Mouse (Mus musculus) testis, adult 2 months (tissue): ENCODE data around the gene Mfsd6l. TPM values are rescaled to one million over a fixed set of nuclear protein-coding genes. Genes with fewer than 3 reads are reported as not detected.

Source experiments
- H3K27ac ChIP-seq: fragments of 200-500 bp; 2 replicates; pipeline ENCODE4 v1.5.1; 2012; ENCODE audit warnings: low read depth, low read length; ENCODE audit not compliant: control insufficient read depth, insufficient read depth
- H3K27me3 ChIP-seq: fragments of 200-500 bp; 2 replicates; pipeline ENCODE4 v1.6.1; 2012; ENCODE audit warnings: mild to moderate bottlenecking, low read length, moderate library complexity; ENCODE audit not compliant: control insufficient read depth, insufficient read depth
- H3K36me3 ChIP-seq: fragments of 200-500 bp; 2 replicates; pipeline ENCODE4 v1.6.1; 2012; ENCODE audit warnings: mild to moderate bottlenecking, low read length; ENCODE audit not compliant: control insufficient read depth, insufficient read depth
- H3K4me1 ChIP-seq: fragments of 200-500 bp; 2 replicates; pipeline ENCODE4 v1.6.1; 2012; ENCODE audit warnings: low read length; ENCODE audit not compliant: control insufficient read depth, insufficient read depth
- H3K4me3 ChIP-seq: fragments of 200-500 bp; 2 replicates; pipeline ENCODE4 v1.5.1; 2012; ENCODE audit warnings: low read depth, mild to moderate bottlenecking, low read length, moderate library complexity, mixed read lengths; ENCODE audit not compliant: control insufficient read depth
- CTCF ChIP-seq: fragments of 200-500 bp; IDR thresholded peaks from 2 replicates; pipeline ENCODE4 v1.5.1; 2012; ENCODE audit warnings: low read depth, mild to moderate bottlenecking, inconsistent platforms, low read length, moderate library complexity; ENCODE audit not compliant: control insufficient read depth, insufficient read depth, insufficient replicate concordance
- POLR2A ChIP-seq: fragments of 200-500 bp; IDR thresholded peaks from 2 replicates; pipeline ENCODE4 v1.6.1; 2012; ENCODE audit warnings: low read depth, mild to moderate bottlenecking, inconsistent platforms, low read length, moderate library complexity; ENCODE audit not compliant: control insufficient read depth
- polyA plus RNA-seq: library from polyadenylated mRNA; depleted of rRNA; stranded (reverse); fragments of >200 nt; gene quantifications from 2 replicates; pipeline ENCODE4 v1.2.3, GENCODE M21; 2012

Gene Mfsd6l
- polyA plus RNA-seq, 1 experiment = 7.9 TPM

DNA sequence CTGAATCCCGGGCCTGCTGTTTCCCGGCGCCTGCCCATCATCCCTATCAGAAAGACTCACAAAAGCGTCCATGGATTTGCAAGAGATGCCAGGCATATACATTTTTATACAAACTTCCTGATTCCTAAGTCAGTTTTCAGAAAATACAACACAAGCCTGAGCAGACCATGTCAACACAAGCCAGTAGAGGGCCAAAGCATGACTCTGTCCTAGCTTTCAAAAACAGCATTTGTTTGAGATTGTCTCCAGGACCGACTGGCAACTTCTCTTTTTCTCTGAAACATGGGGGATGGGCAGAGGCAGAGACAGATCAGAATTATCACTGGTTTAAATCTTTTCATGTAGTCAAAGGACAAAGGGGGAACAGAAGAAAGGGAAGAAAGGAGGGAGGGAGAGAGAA is 34.6 kb upstream of the Mfsd6l start:
- no peak overlapping the region for H3K4me3 ChIP-seq
- H3K36me3 ChIP-seq = no peaks in the 10 kb centered on the region
- no peaks in the 10 kb centered on the region for H3K4me1 ChIP-seq
- no peaks in the 10 kb centered on the region for H3K27me3 ChIP-seq
- H3K27ac ChIP-seq = no peak overlapping the region
- TF ChIP-seq POLR2A (no peak), CTCF (no peak)

- TF ChIP-seq CTCF = no peak
- TF ChIP-seq POLR2A = no peak
- Histone ChIP-seq H3K36me3 (no peaks in the 10 kb centered on the region), H3K4me3 (no peak overlapping the region), H3K27me3 (no peaks in the 10 kb centered on the region), H3K4me1 (no peaks in the 10 kb centered on the region), H3K27ac (no peak overlapping the region)
Measured at GRCm38 (mm10) chr11:68526441-68526840, 29.5 kb upstream of the Mfsd6l start.

- TF ChIP-seq POLR2A (no peak), CTCF (peak; percentile 27; the same call in 1 of the 2 replicates)
- peaks cover 6% of the 10 kb centered on the region for H3K4me1 ChIP-seq
- H3K36me3 ChIP-seq = no peaks in the 10 kb centered on the region
- no peak overlapping the region for H3K4me3 ChIP-seq
- H3K27me3 ChIP-seq = no peaks in the 10 kb centered on the region
- H3K27ac ChIP-seq = no peak overlapping the region
Measured at GRCm38 (mm10) chr11:68531066-68531806, 24.8 kb upstream of the Mfsd6l start.

DNA sequence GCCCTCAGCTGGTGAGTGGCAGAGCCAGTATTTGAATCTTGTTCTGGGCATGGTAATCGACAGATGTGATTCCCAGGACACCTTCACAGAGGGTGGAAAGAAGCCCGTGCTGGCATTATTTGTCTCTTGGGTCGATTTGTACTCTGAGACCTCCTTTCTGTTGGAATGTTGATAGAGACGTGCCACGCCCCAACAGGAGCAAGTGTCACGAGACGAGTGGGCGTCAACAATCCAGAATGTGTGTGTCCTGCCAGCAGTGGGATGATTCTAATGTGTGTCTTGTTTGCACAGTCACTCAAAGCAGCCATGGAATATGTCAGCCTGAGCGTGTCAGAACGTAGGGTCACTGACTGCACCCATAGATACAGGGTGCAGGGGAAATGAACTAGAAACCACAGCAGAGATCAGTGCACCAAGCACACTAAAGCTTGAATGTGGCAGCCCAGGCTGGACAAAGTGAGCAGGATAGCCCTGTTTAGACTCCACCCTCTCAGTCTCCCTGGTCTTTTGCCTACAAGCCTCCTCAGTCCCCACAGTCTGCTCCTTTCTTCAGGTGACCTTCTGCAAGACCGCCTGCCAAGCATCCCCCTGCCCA is 23.9 kb upstream of the Mfsd6l start:
- no peak overlapping the region for H3K27ac ChIP-seq
- no peak overlapping the region for H3K4me3 ChIP-seq
- H3K4me1 ChIP-seq = peaks cover 6% of the 10 kb centered on the region
- no peaks in the 10 kb centered on the region for H3K27me3 ChIP-seq
- H3K36me3 ChIP-seq = no peaks in the 10 kb centered on the region
- TF ChIP-seq CTCF = no peak

- Histone ChIP-seq H3K36me3 (no peaks in the 10 kb centered on the region), H3K27ac (no peak overlapping the region), H3K27me3 (no peaks in the 10 kb centered on the region), H3K4me3 (no peak overlapping the region), H3K4me1 (peaks cover 6% of the 10 kb centered on the region)
- TF ChIP-seq CTCF = no peak
- TF ChIP-seq POLR2A = no peak
Measured at GRCm38 (mm10) chr11:68532773-68533172, 23.2 kb upstream of the Mfsd6l start.

DNA sequence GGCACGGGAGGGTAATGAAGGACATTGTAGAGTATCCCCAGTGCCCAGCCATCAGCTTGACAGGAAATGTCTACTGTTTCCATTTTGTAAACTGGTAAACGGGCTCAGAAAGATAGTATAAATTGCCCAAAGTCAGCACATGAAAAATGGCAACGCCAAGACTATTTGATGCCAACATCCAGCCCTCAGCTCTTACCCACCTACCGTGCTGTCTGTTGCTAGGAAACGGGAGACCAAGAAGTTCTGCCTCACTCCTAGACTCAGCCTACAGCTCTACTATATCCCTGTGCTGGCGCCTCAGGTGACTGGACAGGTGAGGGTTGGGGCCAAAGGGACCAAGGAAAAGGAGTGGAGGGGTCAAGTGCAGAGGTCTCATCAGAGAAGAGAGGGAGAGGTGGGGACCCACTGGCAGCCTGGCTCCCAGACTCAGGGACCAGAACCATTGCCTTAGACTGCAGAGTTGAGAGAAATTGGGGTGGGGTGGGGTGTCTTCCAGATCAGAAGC is 22.0 kb upstream of the Mfsd6l start:
- TF ChIP-seq CTCF (no peak), POLR2A (no peak)
- no peak overlapping the region for H3K4me3 ChIP-seq
- peaks cover 6% of the 10 kb centered on the region for H3K4me1 ChIP-seq
- H3K36me3 ChIP-seq = no peaks in the 10 kb centered on the region
- H3K27ac ChIP-seq = no peak overlapping the region
- no peaks in the 10 kb centered on the region for H3K27me3 ChIP-seq

DNA sequence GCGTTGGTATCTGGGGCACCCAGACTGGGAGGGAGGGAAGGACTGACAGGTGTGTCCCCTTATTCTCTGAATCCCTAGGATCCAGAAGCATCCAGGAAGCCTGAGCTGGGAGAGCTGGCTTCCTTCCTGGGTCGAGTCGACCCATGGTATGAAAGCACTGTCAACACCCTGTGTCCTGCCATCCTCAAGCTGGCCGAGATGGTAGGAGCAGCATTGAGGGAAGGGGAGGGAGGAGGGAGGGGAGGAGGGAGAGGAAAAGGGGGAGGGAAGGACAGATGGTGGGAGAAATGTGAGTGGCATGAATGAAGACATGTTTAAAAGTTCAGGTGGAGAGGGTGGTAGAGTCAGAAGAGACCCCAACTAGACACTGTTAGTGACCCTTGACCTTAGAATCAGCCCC is 20.0 kb upstream of the Mfsd6l start:
- Histone ChIP-seq H3K27me3 (no peaks in the 10 kb centered on the region), H3K4me1 (peaks cover 6% of the 10 kb centered on the region), H3K27ac (no peak overlapping the region), H3K4me3 (no peak overlapping the region), H3K36me3 (no peaks in the 10 kb centered on the region)
- no peak for TF ChIP-seq CTCF
- no peak for TF ChIP-seq POLR2A
